Mouse (Mus musculus) forebrain, embryonic 14.5 days (tissue): ENCODE results near the gene Cdc42ep5. TPM values are rescaled to one million over a fixed set of nuclear protein-coding genes. Genes with fewer than 3 reads are reported as not detected.

ENCODE experiments used
- ATAC-seq: fragments of 200-750 bp; cut with Nextera tagmentation; 2 replicates; pipeline ENCODE4 v1.8.0; 2017; ENCODE audit warnings: mild to moderate bottlenecking, moderate library complexity
- DNase-seq: peaks from one replicate; pipeline ENCODE4 v3.0.0-alpha.2; 2015; ENCODE audit warnings: low spot score
- H3K27ac ChIP-seq: fragments of 300-500 bp; sonication (generic); 2 replicates; pipeline ENCODE4 v1.5.1; 2014; ENCODE audit warnings: low read depth, mild to moderate bottlenecking, control low read depth, low read length, moderate library complexity
- H3K27me3 ChIP-seq: fragments of 300-500 bp; sonication (generic); replicated peaks from 2 replicates; pipeline ENCODE4 v1.6.1; 2014; ENCODE audit warnings: low read length, control low read depth, mixed read lengths; ENCODE audit not compliant: control insufficient read depth, insufficient read depth
- H3K36me3 ChIP-seq: fragments of 300-500 bp; sonication (generic); 2 replicates; pipeline ENCODE4 v1.6.1; 2014; ENCODE audit warnings: low read length, control low read depth; ENCODE audit not compliant: control insufficient read depth, insufficient read depth
- H3K4me1 ChIP-seq: fragments of 300-500 bp; sonication (generic); 2 replicates; pipeline ENCODE4 v1.6.1; 2014; ENCODE audit warnings: antibody characterized with exemption, low read length, control low read depth; ENCODE audit not compliant: control insufficient read depth, insufficient read depth
- H3K4me2 ChIP-seq: fragments of 300-500 bp; sonication (generic); 2 replicates; pipeline ENCODE4 v1.6.1; 2014; ENCODE audit warnings: mild to moderate bottlenecking, control low read depth, low read length
- H3K4me3 ChIP-seq: fragments of 300-500 bp; sonication (generic); 2 replicates; pipeline ENCODE4 v1.5.1; 2014; ENCODE audit warnings: low read depth, low read length, control low read depth
- H3K9ac ChIP-seq: fragments of 300-500 bp; sonication (generic); 2 replicates; pipeline ENCODE4 v1.6.1; 2014; ENCODE audit warnings: mild to moderate bottlenecking, low read length, control low read depth, moderate library complexity
- H3K9me3 ChIP-seq: fragments of 300-500 bp; sonication (generic); replicated peaks from 2 replicates; pipeline ENCODE4 v1.6.1; 2016; ENCODE audit warnings: low read length, control low read depth, mixed read lengths; ENCODE audit not compliant: control insufficient read depth
- WGBS: fragments of 180-500 bp; shearing (Covaris S2); extraction: QIAGEN DNeasy Blood & Tissue Kit; methylation state at CpG from one replicate; pipeline ENCODE4 v1.1.7; 2014; 5-methylcytosine and 5-hydroxymethylcytosine counted together
- polyA plus RNA-seq: library from polyadenylated mRNA; unstranded; fragments of >200 nt; fragmentation: Nextera tagmentation; extraction: Ambion mirVana; gene quantifications from 2 replicates; pipeline ENCODE4 v1.2.1, GENCODE M21; 2014

The Cdc42ep5 gene
- polyA plus RNA-seq, 1 experiment from 2014 or later: 5.9 TPM

GRCm38 (mm10) chr7:4124315-4124759 is 40.3 kb downstream of the Cdc42ep5 start:
- Histone ChIP-seq H3K27ac (peak overlapping the region; percentile 84), H3K4me2 (peak overlapping the region; percentile 75), H3K4me3 (peak overlapping the region; percentile 22), H3K36me3 (peaks cover 45% of the 10 kb centered on the region), H3K9me3 (no peaks in the 10 kb centered on the region), H3K9ac (peak overlapping the region; percentile 55; the same call in 1 of the 2 replicates), H3K4me1 (peaks cover 42% of the 10 kb centered on the region), H3K27me3 (no peaks in the 10 kb centered on the region)
- ATAC-seq (peak; percentile 79), DNase-seq (peak; percentile 98)
- WGBS: 0% methylated on average over 10 of the region's 10 CpGs

GRCm38 (mm10) chr7:4123732-4124131 is 40.9 kb downstream of the Cdc42ep5 start:
- 0% methylated on average over 1 of the region's 1 CpGs for WGBS
- DNase-seq (peak; percentile 94), ATAC-seq (peak; percentile 72)
- no peak overlapping the region; the same call in 1 of the 2 replicates for H3K9ac ChIP-seq
- peak overlapping the region; percentile 75 for H3K4me2 ChIP-seq
- H3K9me3 ChIP-seq: no peaks in the 10 kb centered on the region
- peak overlapping the region; percentile 84 for H3K27ac ChIP-seq
- H3K4me1 ChIP-seq: peaks cover 46% of the 10 kb centered on the region
- no peaks in the 10 kb centered on the region for H3K27me3 ChIP-seq
- H3K4me3 ChIP-seq: no peak overlapping the region
- peaks cover 39% of the 10 kb centered on the region for H3K36me3 ChIP-seq

- 48% methylated on average over 10 of the region's 10 CpGs for WGBS
- Histone ChIP-seq H3K4me3 (no peak overlapping the region), H3K36me3 (peaks cover 30% of the 10 kb centered on the region), H3K27ac (peak overlapping the region; percentile 84), H3K9me3 (no peaks in the 10 kb centered on the region), H3K4me2 (peak overlapping the region; percentile 75), H3K4me1 (peaks cover 47% of the 10 kb centered on the region), H3K27me3 (no peaks in the 10 kb centered on the region), H3K9ac (peak overlapping the region; percentile 94)
- DNase-seq (peak; percentile 26), ATAC-seq (no peak)
Measured at GRCm38 (mm10) chr7:4122783-4123182, 41.9 kb downstream of the Cdc42ep5 start.

GRCm38 (mm10) chr7:4122076-4122768 is 42.4 kb downstream of the Cdc42ep5 start:
- no peak for ATAC-seq
- H3K4me3 ChIP-seq: peak overlapping the region; percentile 84
- WGBS: 19% methylated on average over 11 of the region's 11 CpGs

GRCm38 (mm10) chr7:4119976-4120921 is 44.4 kb downstream of the Cdc42ep5 start:
- Histone ChIP-seq H3K27ac (peak overlapping the region; percentile 84), H3K9ac (peak overlapping the region; percentile 94), H3K4me2 (peak overlapping the region; percentile 75), H3K27me3 (no peaks in the 10 kb centered on the region), H3K4me1 (peaks cover 44% of the 10 kb centered on the region), H3K4me3 (peak overlapping the region; percentile 84), H3K36me3 (0 out of 2 replicates have a peak, but pooled peaks cover 6% of the 10 kb centered on the region), H3K9me3 (no peaks in the 10 kb centered on the region)
- 2% methylated on average over 17 of the region's 19 CpGs for WGBS
- peak; percentile 7 for ATAC-seq
- DNase-seq: peak; percentile 75

More at GRCm38 (mm10) chr7:4122076-4122768, 42.4 kb downstream of the Cdc42ep5 start:
- Histone ChIP-seq H3K27me3 (no peaks in the 10 kb centered on the region), H3K4me2 (peak overlapping the region; percentile 75), H3K27ac (peak overlapping the region; percentile 84), H3K9ac (peak overlapping the region; percentile 94), H3K9me3 (no peaks in the 10 kb centered on the region), H3K36me3 (peaks cover 24% of the 10 kb centered on the region), H3K4me1 (peaks cover 47% of the 10 kb centered on the region)
- peak; percentile 20 for DNase-seq

- ATAC-seq: peak; percentile 6
- peak within 1 kb of the TSS; percentile 75 for H3K4me2 ChIP-seq
- H3K9me3 ChIP-seq: no peaks in the 10 kb centered on the region
- H3K4me3 ChIP-seq: peak within 1 kb of the TSS; percentile 84
- DNase-seq: peak; percentile 69
- peaks cover 35% of the 10 kb centered on the region for H3K4me1 ChIP-seq
- WGBS: under 1% methylated on average over 35 of the region's 37 CpGs
- H3K9ac ChIP-seq: peak within 1 kb of the TSS; percentile 94
- no peaks in the 10 kb centered on the region for H3K27me3 ChIP-seq
- no peaks in the 10 kb centered on the region for H3K36me3 ChIP-seq
- H3K27ac ChIP-seq: peak within 1 kb of the TSS; percentile 84
Measured at GRCm38 (mm10) chr7:4119344-4119902, 45.2 kb downstream of the Cdc42ep5 start, which contains the start of gene Ttyh1. Gene Ttyh1, plus strand, starts transcription at chr7:4119408.

GRCm38 (mm10) chr7:4117050-4117814 is 47.4 kb downstream of the Cdc42ep5 start:
- Histone ChIP-seq H3K9ac (no peak overlapping the region), H3K4me3 (no peak overlapping the region), H3K9me3 (no peaks in the 10 kb centered on the region), H3K4me2 (no peak overlapping the region), H3K36me3 (no peaks in the 10 kb centered on the region), H3K27me3 (no peaks in the 10 kb centered on the region), H3K4me1 (peaks cover 21% of the 10 kb centered on the region), H3K27ac (no peak overlapping the region)
- no peak for ATAC-seq
- DNase-seq: no peak
- 62% methylated on average over 8 of the region's 8 CpGs for WGBS

GRCm38 (mm10) chr7:4111766-4112165 is 52.9 kb downstream of the Cdc42ep5 start:
- no peaks in the 10 kb centered on the region for H3K9me3 ChIP-seq
- no peak for ATAC-seq
- peak overlapping the region; percentile 39; the same call in 1 of the 2 replicates for H3K27ac ChIP-seq
- peak; percentile 16 for DNase-seq
- no peak overlapping the region; the same call in 1 of the 2 replicates for H3K9ac ChIP-seq
- no peak overlapping the region for H3K4me2 ChIP-seq
- H3K27me3 ChIP-seq: no peaks in the 10 kb centered on the region
- 29% methylated on average over 3 of the region's 3 CpGs for WGBS
- no peaks in the 10 kb centered on the region for H3K36me3 ChIP-seq
- 0 out of 2 replicates have a peak, but pooled peaks cover 2% of the 10 kb centered on the region for H3K4me1 ChIP-seq
- no peak overlapping the region for H3K4me3 ChIP-seq
